Mouse (Mus musculus): ENCODE data around the gene Sptlc3. TPM values are rescaled to one million over a fixed set of nuclear protein-coding genes. Genes with fewer than 3 reads are reported as not detected.

Gene Sptlc3
- not detected for polyA plus RNA-seq (2012; fragmentation: generic; extraction: Trizol)
- long read RNA-seq, experiment 1, result 0 reads
- long read RNA-seq, experiment 2, result 0 reads

GRCm38 (mm10) chr2:139493836-139494235 lies at the start of gene Sptlc3:
Gene Sptlc3, plus strand, starts transcription at chr2:139493913.
- no peaks in the 10 kb centered on the region for H3K36me3 ChIP-seq (ENCODE audit: control insufficient read depth, insufficient read depth)
- H3ac ChIP-seq (ENCODE audit: control insufficient read depth, insufficient read length, low read depth), result no peak within 1 kb of the TSS
- H3K79me3 ChIP-seq (ENCODE audit: low read depth), result no peaks in the 10 kb centered on the region
- no peaks in the 10 kb centered on the region for H3K79me2 ChIP-seq (ENCODE audit: control insufficient read depth, insufficient read depth)
- no peaks in the 10 kb centered on the region for H3K27me3 ChIP-seq (ENCODE audit: control insufficient read depth, insufficient read depth, insufficient read length)
- H3K4me3 ChIP-seq (ENCODE audit: insufficient read depth, poor library complexity, severe bottlenecking), result no peak within 1 kb of the TSS
- TF ChIP-seq MAX (IDR thresholded peaks at IDR 0.05) (no peak), CEBPB (IDR thresholded peaks at IDR 0.05; ENCODE audit: low read depth) (no peak), CTCF (IDR thresholded peaks at IDR 0.05; ENCODE audit: control insufficient read depth, insufficient read depth, insufficient read length) (no peak), MYOG (IDR thresholded peaks at IDR 0.05; ENCODE audit: control insufficient read depth, extremely low read depth, insufficient read length) (no peak), USF1 (IDR thresholded peaks at IDR 0.05; ENCODE audit: low read depth) (no peak), FOSL1 (IDR thresholded peaks at IDR 0.05; ENCODE audit: insufficient read depth, low read length, poor library complexity, severe bottlenecking) (no peak), MYOD1 (IDR thresholded peaks at IDR 0.05; ENCODE audit: control insufficient read depth, insufficient read length, low read depth) (no peak)

DNA sequence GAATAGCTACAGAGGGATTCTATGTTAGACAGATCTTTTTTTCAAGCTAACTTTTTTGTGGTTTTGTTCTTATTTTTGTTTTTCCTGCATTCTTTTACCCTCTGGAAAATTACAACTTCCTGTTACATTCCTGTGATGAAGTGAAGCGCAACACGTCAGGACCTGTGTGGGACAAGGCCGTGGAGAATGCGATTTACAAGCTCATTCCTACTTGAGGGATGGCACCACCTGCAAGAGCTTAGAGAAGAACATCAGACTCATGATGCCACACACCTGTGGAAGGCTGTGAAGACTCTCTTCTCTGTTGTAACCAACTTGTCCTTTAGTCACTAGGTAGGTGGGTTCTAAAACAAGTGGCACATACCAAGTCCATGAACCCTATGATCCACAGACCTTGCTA lies 26.0 kb upstream of the Sptlc3 start:
- Histone ChIP-seq H3K79me2 (ENCODE audit: control insufficient read depth, insufficient read depth) (no peaks in the 10 kb centered on the region), H3K4me3 (ENCODE audit: insufficient read depth, poor library complexity, severe bottlenecking) (no peak overlapping the region), H3K27me3 (ENCODE audit: control insufficient read depth, insufficient read depth, insufficient read length) (no peaks in the 10 kb centered on the region), H3K36me3 (ENCODE audit: control insufficient read depth, insufficient read depth) (no peaks in the 10 kb centered on the region), H3K79me3 (ENCODE audit: low read depth) (no peaks in the 10 kb centered on the region), H3ac (ENCODE audit: control insufficient read depth, insufficient read length, low read depth) (no peak overlapping the region)
- TF ChIP-seq USF1 (IDR thresholded peaks at IDR 0.05; ENCODE audit: low read depth) (no peak), CEBPB (IDR thresholded peaks at IDR 0.05; ENCODE audit: low read depth) (no peak), MYOG (IDR thresholded peaks at IDR 0.05; ENCODE audit: control insufficient read depth, extremely low read depth, insufficient read length) (no peak), CTCF (IDR thresholded peaks at IDR 0.05; ENCODE audit: control insufficient read depth, insufficient read depth, insufficient read length) (no peak), MAX (IDR thresholded peaks at IDR 0.05) (no peak), MYOD1 (IDR thresholded peaks at IDR 0.05; ENCODE audit: control insufficient read depth, insufficient read length, low read depth) (no peak), FOSL1 (IDR thresholded peaks at IDR 0.05; ENCODE audit: insufficient read depth, low read length, poor library complexity, severe bottlenecking) (no peak)

- H3K36me3 ChIP-seq (ENCODE audit: control insufficient read depth, insufficient read depth), result no peaks in the 10 kb centered on the region
- H3ac ChIP-seq (ENCODE audit: control insufficient read depth, insufficient read length, low read depth), result no peak overlapping the region
- H3K4me3 ChIP-seq (ENCODE audit: insufficient read depth, poor library complexity, severe bottlenecking), result no peak overlapping the region
- TF ChIP-seq MYOG (IDR thresholded peaks at IDR 0.05; ENCODE audit: control insufficient read depth, extremely low read depth, insufficient read length) (no peak), USF1 (IDR thresholded peaks at IDR 0.05; ENCODE audit: low read depth) (no peak), CEBPB (IDR thresholded peaks at IDR 0.05; ENCODE audit: low read depth) (no peak), CTCF (IDR thresholded peaks at IDR 0.05; ENCODE audit: control insufficient read depth, insufficient read depth, insufficient read length) (no peak), MYOD1 (IDR thresholded peaks at IDR 0.05; ENCODE audit: control insufficient read depth, insufficient read length, low read depth) (no peak), FOSL1 (IDR thresholded peaks at IDR 0.05; ENCODE audit: insufficient read depth, low read length, poor library complexity, severe bottlenecking) (no peak), MAX (IDR thresholded peaks at IDR 0.05) (no peak)
- no peaks in the 10 kb centered on the region for H3K79me3 ChIP-seq (ENCODE audit: low read depth)
- H3K27me3 ChIP-seq (ENCODE audit: control insufficient read depth, insufficient read depth, insufficient read length), result no peaks in the 10 kb centered on the region
- no peaks in the 10 kb centered on the region for H3K79me2 ChIP-seq (ENCODE audit: control insufficient read depth, insufficient read depth)
These were observed 5.0 kb upstream of the Sptlc3 start for GRCm38 (mm10) chr2:139488708-139489107.

- Histone ChIP-seq H3K79me3 (ENCODE audit: low read depth) (no peaks in the 10 kb centered on the region), H3K36me3 (ENCODE audit: control insufficient read depth, insufficient read depth) (no peaks in the 10 kb centered on the region), H3K27me3 (ENCODE audit: control insufficient read depth, insufficient read depth, insufficient read length) (no peaks in the 10 kb centered on the region), H3K79me2 (ENCODE audit: control insufficient read depth, insufficient read depth) (no peaks in the 10 kb centered on the region), H3ac (ENCODE audit: control insufficient read depth, insufficient read length, low read depth) (no peak overlapping the region), H3K4me3 (ENCODE audit: insufficient read depth, poor library complexity, severe bottlenecking) (no peak overlapping the region)
- TF ChIP-seq FOSL1 (IDR thresholded peaks at IDR 0.05; ENCODE audit: insufficient read depth, low read length, poor library complexity, severe bottlenecking) (no peak), CEBPB (IDR thresholded peaks at IDR 0.05; ENCODE audit: low read depth) (no peak), MYOG (IDR thresholded peaks at IDR 0.05; ENCODE audit: control insufficient read depth, extremely low read depth, insufficient read length) (no peak), USF1 (IDR thresholded peaks at IDR 0.05; ENCODE audit: low read depth) (no peak)
These were observed 916 bp downstream of the Sptlc3 start for GRCm38 (mm10) chr2:139494629-139495028.

DNA sequence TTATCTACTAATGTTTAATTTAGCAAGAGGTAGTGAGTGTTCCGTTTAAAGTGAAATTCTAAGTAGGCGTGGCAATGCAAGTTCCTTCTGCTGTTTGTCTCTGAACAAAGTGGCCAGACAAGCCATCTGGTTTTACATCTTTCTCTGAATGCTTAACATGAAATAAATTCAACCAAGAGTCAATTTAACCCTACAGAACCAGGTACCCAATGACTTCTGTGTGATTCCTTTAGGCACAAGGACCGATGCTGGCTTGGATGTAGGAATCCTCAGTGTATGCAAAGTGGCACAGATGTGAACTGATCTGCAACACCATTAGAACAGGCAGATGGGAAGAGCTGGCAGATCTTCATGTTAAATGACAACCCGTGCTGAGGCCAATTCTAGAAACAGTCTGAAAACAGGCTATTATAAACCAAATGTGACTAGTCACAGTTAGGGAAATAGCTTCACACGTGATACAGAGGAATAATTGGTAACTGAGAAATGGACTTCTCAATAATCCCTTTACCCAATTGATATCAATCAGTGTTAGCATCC lies 68.3 kb downstream of the Sptlc3 start:
- H3K79me3 ChIP-seq (ENCODE audit: low read depth), result no peaks in the 10 kb centered on the region
- no peak for TF ChIP-seq USF1 (IDR thresholded peaks at IDR 0.05; ENCODE audit: low read depth)
- H3K36me3 ChIP-seq (ENCODE audit: control insufficient read depth, insufficient read depth), result no peaks in the 10 kb centered on the region
- H3ac ChIP-seq (ENCODE audit: control insufficient read depth, insufficient read length, low read depth), result no peak overlapping the region
- H3K27me3 ChIP-seq (ENCODE audit: control insufficient read depth, insufficient read depth, insufficient read length), result no peaks in the 10 kb centered on the region
- no peak overlapping the region for H3K4me3 ChIP-seq (ENCODE audit: insufficient read depth, poor library complexity, severe bottlenecking)
- H3K79me2 ChIP-seq (ENCODE audit: control insufficient read depth, insufficient read depth), result no peaks in the 10 kb centered on the region

DNA sequence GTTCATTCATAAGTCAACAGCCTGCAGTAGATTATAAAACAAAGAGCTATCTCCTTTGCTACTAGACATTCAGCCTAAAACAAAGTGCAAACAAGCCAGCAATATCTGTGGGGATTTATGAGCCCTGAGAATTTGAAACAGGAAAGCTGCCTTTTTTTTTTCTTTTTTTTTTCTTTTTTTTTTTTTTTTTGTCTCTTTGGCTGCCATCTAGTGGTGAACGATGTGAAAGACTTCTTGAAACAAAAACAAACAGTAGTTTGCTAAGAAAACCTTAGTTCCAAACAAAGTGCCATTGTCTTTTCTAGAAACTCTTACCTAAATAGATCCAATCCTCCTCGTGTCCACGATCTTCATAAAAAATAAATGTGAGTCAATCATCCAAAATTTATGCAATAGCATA lies 85.6 kb downstream of the Sptlc3 start:
- no peaks in the 10 kb centered on the region for H3K36me3 ChIP-seq (ENCODE audit: control insufficient read depth, insufficient read depth)
- no peak overlapping the region for H3K4me3 ChIP-seq (ENCODE audit: insufficient read depth, poor library complexity, severe bottlenecking)
- no peak overlapping the region for H3ac ChIP-seq (ENCODE audit: control insufficient read depth, insufficient read length, low read depth)
- no peaks in the 10 kb centered on the region for H3K27me3 ChIP-seq (ENCODE audit: control insufficient read depth, insufficient read depth, insufficient read length)
- H3K79me2 ChIP-seq (ENCODE audit: control insufficient read depth, insufficient read depth), result no peaks in the 10 kb centered on the region
- H3K79me3 ChIP-seq (ENCODE audit: low read depth), result no peaks in the 10 kb centered on the region
- TF ChIP-seq FOSL1 (IDR thresholded peaks at IDR 0.05; ENCODE audit: insufficient read depth, low read length, poor library complexity, severe bottlenecking) (no peak), USF1 (IDR thresholded peaks at IDR 0.05; ENCODE audit: low read depth) (no peak), MAX (IDR thresholded peaks at IDR 0.05) (no peak), CTCF (IDR thresholded peaks at IDR 0.05; ENCODE audit: control insufficient read depth, insufficient read depth, insufficient read length) (no peak), MYOD1 (IDR thresholded peaks at IDR 0.05; ENCODE audit: control insufficient read depth, insufficient read length, low read depth) (no peak), CEBPB (IDR thresholded peaks at IDR 0.05; ENCODE audit: low read depth) (no peak), MYOG (IDR thresholded peaks at IDR 0.05; ENCODE audit: control insufficient read depth, extremely low read depth, insufficient read length) (no peak)
